15 mouse cellular contexts compared by ENCODE assay signal in the genomic region with DNA sequence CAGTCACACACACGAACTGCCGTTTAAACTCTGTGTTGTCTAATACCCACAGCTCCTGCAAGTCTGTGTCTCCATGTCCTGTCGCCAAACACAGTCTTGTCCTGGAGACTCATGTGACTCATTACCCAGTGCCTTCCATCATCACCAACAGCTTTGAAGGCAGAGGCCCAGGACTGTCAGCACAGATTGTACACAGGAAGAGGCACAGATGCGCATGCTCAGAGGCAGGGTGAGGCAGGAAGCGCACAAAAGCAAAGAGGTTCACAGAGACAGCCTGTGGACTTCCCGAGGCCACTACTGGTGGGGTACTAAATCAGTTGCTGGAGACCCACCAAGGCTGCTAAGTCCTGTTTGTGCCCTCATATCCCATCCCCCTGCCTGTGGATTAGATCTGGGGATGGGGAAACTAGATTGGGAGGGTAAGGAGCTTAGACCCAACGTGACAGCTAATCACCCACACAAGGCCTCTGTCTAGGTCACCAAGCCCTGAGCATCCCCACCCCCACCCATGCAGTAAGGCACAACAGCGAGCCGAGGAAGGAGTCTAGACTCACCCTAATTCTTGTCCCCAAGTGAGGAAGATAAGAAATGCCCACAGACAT. TPM values are rescaled to one million over a fixed set of nuclear protein-coding genes. Genes with fewer than 3 reads are reported as not detected.
DNase-seq lines count a peak whose midpoint lies in the region; ATAC-seq lines count a peak whose summit lies in the region.
"Had no signal": no experiment of that assay in that cellular context is flagged by ENCODE, and none has a peak within 500 bp of the region (broad histone marks: within the 10 kb centered on the region; RNA-seq: fewer than 3 reads in every experiment).

No protein-coding gene starts in this region.

- no peaks in the 10 kb centered on the region for H3K27me3 ChIP-seq in lung, embryonic 16.5 days (ENCODE audit: control insufficient read depth, insufficient read depth, low read depth, low read length)
- no peaks in the 10 kb centered on the region for H3K27me3 ChIP-seq in hindbrain, embryonic 10.5 days (ENCODE audit: insufficient read depth, poor library complexity, severe bottlenecking)
- H3K27me3 ChIP-seq: heart, embryonic 15.5 days had no signal

- no peaks in the 10 kb centered on the region for H3K36me3 ChIP-seq in lung, embryonic 16.5 days (ENCODE audit: control insufficient read depth, insufficient read depth, low read length)
- H3K36me3 ChIP-seq in hindbrain, embryonic 10.5 days, result no peaks in the 10 kb centered on the region
- H3K36me3 ChIP-seq: embryonic facial prominence, embryonic 10.5 days; heart, embryonic 15.5 days had no signal

- no peak overlapping the region for H3K27ac ChIP-seq in lung, embryonic 16.5 days (ENCODE audit: low read length)
- H3K27ac ChIP-seq in hindbrain, embryonic 10.5 days, result no peak overlapping the region
- H3K27ac ChIP-seq: embryonic facial prominence, embryonic 10.5 days; heart, embryonic 15.5 days had no signal

- intact Hi-C loops in left cerebral cortex, postnatal 14 days (cut with DNase I), result no loop called here

- no peak overlapping the region for H3K4me3 ChIP-seq in lung, embryonic 16.5 days (ENCODE audit: low read length)
- H3K4me3 ChIP-seq in hindbrain, embryonic 10.5 days, result no peak overlapping the region
- H3K4me3 ChIP-seq: embryonic facial prominence, embryonic 10.5 days; heart, embryonic 15.5 days had no signal

- H3K9me3 ChIP-seq in lung, embryonic 16.5 days (ENCODE audit: control insufficient read depth, low read length), result 0 out of 2 replicates have a peak, but pooled peaks cover 2% of the 10 kb centered on the region
- peaks cover 11% of the 10 kb centered on the region; the same call in 1 of the 2 replicates for H3K9me3 ChIP-seq in hindbrain, embryonic 10.5 days
- H3K9me3 ChIP-seq: embryonic facial prominence, embryonic 10.5 days; heart, embryonic 15.5 days had no signal

- ATAC-seq in lung, embryonic 16.5 days (ENCODE audit: low read depth), result peak; percentile 54; the same call in 1 of the 2 replicates
- no peak for ATAC-seq in erythroblast, adult 5-6 weeks (replicated peaks; ENCODE audit: low FRiP score, poor library complexity, severe bottlenecking)
- ATAC-seq: forebrain, embryonic 16.5 days had no signal

- no peaks in the 10 kb centered on the region for H3K4me1 ChIP-seq in lung, embryonic 16.5 days (replicated peaks; ENCODE audit: control insufficient read depth, insufficient read depth, low read length)
- peaks cover 11% of the 10 kb centered on the region for H3K4me1 ChIP-seq in hindbrain, embryonic 10.5 days (replicated peaks)

- WGBS in lung, embryonic 16.5 days, result 31% methylated on average over 9 of the region's 9 CpGs
- WGBS in hindbrain, embryonic 10.5 days, result 78% methylated on average over 9 of the region's 9 CpGs

- H3K4me2 ChIP-seq in lung, embryonic 16.5 days (ENCODE audit: low read depth, low read length), result no peak overlapping the region
- H3K4me2 ChIP-seq: heart, embryonic 15.5 days had no signal

- no peak overlapping the region for H3K9ac ChIP-seq in lung, embryonic 16.5 days (ENCODE audit: low read length)
- H3K9ac ChIP-seq: heart, embryonic 15.5 days had no signal

- peak; percentile 14 for DNase-seq in kidney, postnatal 10 days
- no peak for DNase-seq in kidney, adult 18-20 months
- DNase-seq in T-cell, adult 2 months (ENCODE audit: low spot score), result peak; percentile 57
- peak; percentile 64 for DNase-seq in thymus, postnatal 0 days (ENCODE audit: low spot score)
- no peak for DNase-seq in left cerebral cortex, postnatal 14 days (ENCODE audit: low spot score in 2 of 2)
- no peak for DNase-seq in hindbrain, embryonic 10.5 days (ENCODE audit: low spot score)

RNA-seq across cellular contexts. Expression of gene Slc6a9, which starts 20.6 kb away (rescaled TPM):
- polyA plus RNA-seq in lung, embryonic 16.5 days (2015; fragmentation: Nextera tagmentation; extraction: Ambion mirVana), result 9.1 and 9.2 TPM in 2 replicates
- 1.4 and 2.6 TPM in 2 replicates for polyA plus RNA-seq in thymus, postnatal 0 days (2015; fragmentation: Nextera tagmentation; extraction: Ambion mirVana)
- total RNA-seq in left cerebral cortex, postnatal 14 days (2021), result 10 to 100 TPM; 32.4 to 33.5 TPM
- 7.2 and 7.3 TPM in 2 replicates for polyA plus RNA-seq in hindbrain, embryonic 10.5 days (2016; fragmentation: Nextera tagmentation; extraction: Ambion mirVana)
- 161 and 176 TPM in 2 replicates for total RNA-seq in erythroblast, adult 5-6 weeks (2015; ENCODE audit: low replicate concordance)
- total RNA-seq in erythroblast, adult 5-6 weeks (2017; ENCODE audit: low replicate concordance), result 245 and 274 TPM in 2 replicates

RNA-seq across cellular contexts. Expression of gene Klf17, which starts 48.2 kb away (rescaled TPM):
- polyA plus RNA-seq in lung, embryonic 16.5 days (2015; fragmentation: Nextera tagmentation; extraction: Ambion mirVana), result not detected in 2 replicates
- polyA plus RNA-seq in thymus, postnatal 0 days (2015; fragmentation: Nextera tagmentation; extraction: Ambion mirVana), result 0.10 TPM in 1 of 2 replicates, not detected in the other
- total RNA-seq in left cerebral cortex, postnatal 14 days (2021), result not detected
- polyA plus RNA-seq in hindbrain, embryonic 10.5 days (2016; fragmentation: Nextera tagmentation; extraction: Ambion mirVana), result not detected in 2 replicates
- total RNA-seq in erythroblast, adult 5-6 weeks (2015; ENCODE audit: low replicate concordance), result not detected in 2 replicates
- total RNA-seq in erythroblast, adult 5-6 weeks (2017; ENCODE audit: low replicate concordance), result 0.51 TPM in 1 of 2 replicates, not detected in the other
- total RNA-seq: left cerebral cortex, adult 8-10 months; MEL had no signal
- polyA plus RNA-seq: embryonic facial prominence, embryonic 10.5 days; forebrain, embryonic 16.5 days; heart, embryonic 15.5 days; kidney, embryonic 14.5 days; liver, embryonic 16.5 days had no signal

RNA-seq across cellular contexts. Expression of gene Ccdc24, which starts 58.7 kb away (rescaled TPM):
- 2.0 and 3.0 TPM in 2 replicates for polyA plus RNA-seq in lung, embryonic 16.5 days (2015; fragmentation: Nextera tagmentation; extraction: Ambion mirVana)
- 0.08 and 0.33 TPM in 2 replicates for polyA plus RNA-seq in thymus, postnatal 0 days (2015; fragmentation: Nextera tagmentation; extraction: Ambion mirVana)
- 1 to 10 TPM; 2.1 to 2.8 TPM for total RNA-seq in left cerebral cortex, postnatal 14 days (2021)
- 2.0 and 2.4 TPM in 2 replicates for polyA plus RNA-seq in hindbrain, embryonic 10.5 days (2016; fragmentation: Nextera tagmentation; extraction: Ambion mirVana)
- total RNA-seq in erythroblast, adult 5-6 weeks (2015; ENCODE audit: low replicate concordance), result not detected in 2 replicates
- 0.43 and 5.3 TPM in 2 replicates for total RNA-seq in erythroblast, adult 5-6 weeks (2017; ENCODE audit: low replicate concordance)

Comparison
In these comparisons a context has a peak if more than half of its experiments do, and no peak if none do; other contexts are left out.
1. DNase-seq: peak in kidney, postnatal 10 days (single experiment), T-cell, adult 2 months (single experiment) and thymus, postnatal 0 days (single experiment); none in kidney, adult 18-20 months (single experiment), left cerebral cortex, postnatal 14 days (0 of 2) and hindbrain, embryonic 10.5 days (single experiment).